Mouse (Mus musculus) stomach, postnatal 0 days (tissue): Measurements from ENCODE around the gene Amh. TPM values are rescaled to one million over a fixed set of nuclear protein-coding genes. Genes with fewer than 3 reads are reported as not detected.

Experiments used
- ATAC-seq: fragments of 200-750 bp; cut with Nextera tagmentation; 2 replicates; pipeline ENCODE4 v1.8.0; 2017; ENCODE audit not compliant: low FRiP score, low TSS enrichment
- DNase-seq: peaks from one replicate; pipeline ENCODE4 v3.0.0-alpha.2; 2016; ENCODE audit warnings: low spot score
- H3K27ac ChIP-seq: fragments of 300-500 bp; sonication (generic); replicated peaks from 2 replicates; pipeline ENCODE4 v1.5.1; 2014; ENCODE audit warnings: mild to moderate bottlenecking, control low read depth
- H3K27me3 ChIP-seq: fragments of 300-500 bp; sonication (generic); 2 replicates; pipeline ENCODE4 v1.6.1; 2014; ENCODE audit warnings: low read length; ENCODE audit not compliant: control insufficient read depth, insufficient read depth
- H3K36me3 ChIP-seq: fragments of 300-500 bp; sonication (generic); 2 replicates; pipeline ENCODE4 v1.6.1; 2014; ENCODE audit warnings: low read length, mixed read lengths; ENCODE audit not compliant: control insufficient read depth, insufficient read depth
- H3K4me1 ChIP-seq: fragments of 300-500 bp; sonication (generic); replicated peaks from 2 replicates; pipeline ENCODE4 v1.6.1; 2014; ENCODE audit warnings: antibody characterized with exemption; ENCODE audit not compliant: control insufficient read depth, insufficient read depth
- H3K4me2 ChIP-seq: fragments of 300-500 bp; sonication (generic); replicated peaks from 2 replicates; pipeline ENCODE4 v1.6.1; 2014; ENCODE audit warnings: low read depth, mild to moderate bottlenecking, control low read depth, moderate library complexity
- H3K4me3 ChIP-seq: fragments of 300-500 bp; sonication (generic); 2 replicates; pipeline ENCODE4 v1.5.1; 2014; ENCODE audit warnings: low read depth, low read length, control low read depth
- H3K9ac ChIP-seq: fragments of 300-500 bp; sonication (generic); 2 replicates; pipeline ENCODE4 v1.6.1; 2014; ENCODE audit warnings: mild to moderate bottlenecking, low read length, control low read depth, mixed read lengths
- H3K9me3 ChIP-seq: fragments of 300-500 bp; sonication (generic); 2 replicates; pipeline ENCODE4 v1.6.1; 2016; ENCODE audit warnings: low read length; ENCODE audit not compliant: control insufficient read depth
- CTCF ChIP-seq: IDR thresholded peaks from 2 replicates; pipeline ENCODE4 v1.5.1; 2016; ENCODE audit warnings: antibody characterized with exemption, low read depth, mild to moderate bottlenecking, moderate library complexity
- EP300 ChIP-seq: optimal IDR thresholded peaks from 2 replicates; pipeline ENCODE3; 2016; ENCODE audit warnings: antibody characterized with exemption
- WGBS: fragments of 180-500 bp; shearing (Covaris S2); extraction: QIAGEN DNeasy Blood & Tissue Kit; methylation state at CpG from one replicate; pipeline ENCODE4 v1.1.7; 2014; 5-methylcytosine and 5-hydroxymethylcytosine counted together
- polyA plus RNA-seq: library from polyadenylated mRNA; unstranded; fragments of >200 nt; fragmentation: Nextera tagmentation; extraction: Ambion mirVana; gene quantifications from 2 replicates; pipeline ENCODE4 v1.2.1, GENCODE M21; 2015

Amh gene
- polyA plus RNA-seq, 1 experiment from 2014 or later: 6.8 TPM

DNA sequence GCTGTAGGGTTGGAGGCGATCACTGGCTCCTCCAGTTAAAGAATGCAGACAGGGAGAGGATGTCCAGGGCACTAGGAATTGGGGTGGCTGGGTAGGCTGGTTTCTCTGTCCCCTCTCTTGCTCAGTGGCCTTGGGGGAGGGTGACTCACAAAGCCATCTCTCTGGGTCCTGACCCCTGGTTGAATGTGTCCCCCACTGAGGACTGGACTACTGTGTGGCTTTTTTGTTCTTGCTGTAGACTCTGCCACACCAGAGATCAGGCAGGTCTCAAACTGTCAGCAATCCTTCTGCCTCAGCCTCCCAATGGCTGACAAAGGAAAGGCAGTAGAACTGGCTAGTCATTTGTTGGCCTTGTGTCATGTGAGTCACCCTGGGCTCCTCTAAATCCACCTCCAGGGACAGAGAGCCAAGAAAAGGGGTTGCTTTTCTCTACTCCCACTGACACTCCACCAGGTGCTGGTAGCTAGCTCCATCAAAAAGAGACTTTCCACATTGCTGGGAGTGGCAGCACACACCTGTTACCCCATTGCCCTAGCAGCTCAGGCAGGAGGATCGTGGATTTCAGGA is 33.4 kb downstream of the Amh start:
- Histone ChIP-seq H3K9me3 (no peaks in the 10 kb centered on the region), H3K4me2 (no peak overlapping the region), H3K27ac (no peak overlapping the region), H3K4me1 (no peaks in the 10 kb centered on the region), H3K4me3 (no peak overlapping the region), H3K36me3 (no peaks in the 10 kb centered on the region), H3K9ac (no peak overlapping the region), H3K27me3 (no peaks in the 10 kb centered on the region; the same call in 1 of the 2 replicates)
- no peak for TF ChIP-seq CTCF
- TF ChIP-seq EP300: no peak
- 55% methylated on average over 2 of the region's 2 CpGs for WGBS
- ATAC-seq (no peak), DNase-seq (no peak)

DNA sequence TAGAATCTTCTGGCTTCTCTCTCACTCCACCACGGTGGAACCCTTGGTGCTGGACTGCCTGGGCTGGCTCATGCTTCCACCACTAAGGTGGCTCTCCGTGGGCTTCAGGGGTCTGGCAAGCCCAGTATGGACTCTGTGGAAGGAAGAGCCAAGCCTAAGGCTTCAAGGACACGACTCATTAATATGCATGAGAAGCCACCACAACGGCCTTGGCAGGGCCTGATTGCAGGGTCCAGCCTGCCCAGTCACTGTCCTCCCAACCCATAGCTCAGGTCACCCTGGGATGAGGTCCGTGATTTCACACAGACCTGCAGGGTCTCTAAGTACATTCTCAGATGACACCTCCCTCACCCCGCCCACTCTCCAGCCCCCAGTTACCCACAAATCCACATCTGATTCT is 34.8 kb downstream of the Amh start:
- no peak for ATAC-seq
- WGBS: 65% methylated on average over 6 of the region's 6 CpGs
- H3K36me3 ChIP-seq: no peaks in the 10 kb centered on the region
- no peaks in the 10 kb centered on the region for H3K4me1 ChIP-seq
- no peaks in the 10 kb centered on the region for H3K9me3 ChIP-seq
- no peak overlapping the region for H3K27ac ChIP-seq
- no peak overlapping the region for H3K4me2 ChIP-seq
- H3K4me3 ChIP-seq: no peak overlapping the region
- TF ChIP-seq EP300: no peak
- no peak for TF ChIP-seq CTCF
- H3K27me3 ChIP-seq: peaks cover 4% of the 10 kb centered on the region; the same call in 1 of the 2 replicates
- no peak for DNase-seq
- no peak overlapping the region for H3K9ac ChIP-seq

DNA sequence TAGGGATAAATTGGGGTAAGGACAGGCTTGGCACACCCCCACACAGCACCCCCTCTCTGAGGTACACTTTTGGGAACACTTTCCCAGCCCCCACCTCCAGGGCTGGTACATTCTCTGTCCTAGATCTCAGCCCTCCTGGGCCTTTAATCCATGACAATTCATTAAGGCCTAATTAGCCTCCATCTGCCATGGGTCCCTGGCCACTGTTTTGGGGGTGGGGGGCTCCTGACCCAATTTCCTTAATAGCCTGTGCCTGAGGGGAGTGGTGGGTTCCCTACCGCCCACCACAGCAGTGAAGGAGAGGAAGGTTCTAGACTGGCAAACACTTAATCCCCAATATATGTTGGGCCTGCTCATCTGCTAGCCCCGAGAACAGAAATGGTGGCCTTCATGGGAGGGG is 36.6 kb downstream of the Amh start:
- TF ChIP-seq EP300 (no peak), CTCF (no peak)
- no peak overlapping the region for H3K4me3 ChIP-seq
- H3K4me1 ChIP-seq: no peaks in the 10 kb centered on the region
- ATAC-seq (no peak), DNase-seq (no peak)
- peaks cover 4% of the 10 kb centered on the region; the same call in 1 of the 2 replicates for H3K27me3 ChIP-seq
- WGBS: 68% methylated on average over 2 of the region's 2 CpGs
- H3K9me3 ChIP-seq: no peaks in the 10 kb centered on the region
- no peak overlapping the region for H3K9ac ChIP-seq
- H3K27ac ChIP-seq: no peak overlapping the region
- no peak overlapping the region for H3K4me2 ChIP-seq
- no peaks in the 10 kb centered on the region for H3K36me3 ChIP-seq

DNA sequence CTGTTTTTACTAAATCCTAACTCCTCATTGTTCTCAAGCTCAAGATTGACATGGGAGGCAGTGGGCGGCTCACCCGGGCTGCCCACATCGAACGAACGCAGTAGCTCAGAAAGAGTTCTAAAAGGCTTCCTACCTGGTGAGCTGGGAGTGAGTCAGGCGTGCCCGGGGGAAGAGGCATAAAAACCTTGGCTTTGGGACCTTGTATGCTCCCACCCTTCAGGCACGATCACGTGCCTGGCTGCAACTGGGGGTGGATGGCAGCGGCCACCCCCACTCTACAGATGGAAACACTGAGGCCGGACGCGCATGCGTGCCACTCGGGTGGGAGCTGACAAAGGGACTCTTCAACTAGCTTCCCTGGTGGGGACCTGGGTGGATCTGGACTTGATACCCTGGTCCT is 37.3 kb downstream of the Amh start:
- Histone ChIP-seq H3K27ac (no peak overlapping the region), H3K4me2 (no peak overlapping the region), H3K4me1 (no peaks in the 10 kb centered on the region), H3K9me3 (no peaks in the 10 kb centered on the region), H3K27me3 (peaks cover 4% of the 10 kb centered on the region; the same call in 1 of the 2 replicates), H3K9ac (no peak overlapping the region), H3K36me3 (no peaks in the 10 kb centered on the region), H3K4me3 (no peak overlapping the region)
- DNase-seq: no peak
- ATAC-seq: no peak
- 73% methylated on average over 15 of the region's 15 CpGs for WGBS
- TF ChIP-seq CTCF: no peak
- TF ChIP-seq EP300: no peak

DNA sequence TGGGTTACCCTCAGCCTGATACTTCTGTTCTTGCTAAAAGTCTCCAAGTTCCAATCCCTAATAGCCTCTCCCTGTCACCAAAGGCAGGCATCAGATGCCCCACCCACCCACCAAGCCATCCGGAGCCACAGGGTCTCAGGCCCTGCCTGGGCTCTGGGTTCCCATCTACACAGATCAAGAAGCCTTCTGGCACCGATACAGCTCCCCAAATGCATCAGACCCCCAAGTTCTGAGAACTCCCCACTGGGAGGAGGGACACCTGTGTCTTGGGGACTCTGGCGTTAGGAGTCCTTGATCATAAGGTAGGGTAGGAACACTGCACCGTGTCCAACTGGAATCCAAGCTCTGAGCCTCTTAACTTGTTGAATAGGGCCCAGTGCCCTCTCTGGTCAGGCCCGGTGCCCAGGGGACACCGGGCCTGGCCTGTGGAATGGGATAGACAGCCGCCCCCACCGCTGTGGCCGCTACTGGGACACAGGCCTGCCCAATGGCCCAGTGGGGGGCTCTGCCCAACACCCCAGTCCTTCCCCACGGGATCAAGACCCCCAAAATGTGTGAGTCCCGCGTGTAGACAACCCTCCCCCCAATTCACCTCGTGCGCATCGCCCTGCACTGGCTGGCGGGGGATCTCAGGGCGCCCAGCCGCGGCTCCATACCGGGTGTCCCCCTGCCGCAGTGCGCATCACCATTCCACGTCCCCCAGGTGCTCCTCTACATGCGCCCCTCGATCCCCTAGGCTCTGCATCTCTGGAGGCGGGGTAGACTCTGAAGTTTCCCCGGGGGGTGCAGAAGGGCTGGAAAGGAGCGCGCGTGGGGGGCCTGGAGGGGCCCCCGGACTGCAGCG is 38.3 kb downstream of the Amh start:
- H3K36me3 ChIP-seq: no peaks in the 10 kb centered on the region
- H3K27ac ChIP-seq: no peak overlapping the region
- H3K4me3 ChIP-seq: peak overlapping the region; percentile 41
- peaks cover 4% of the 10 kb centered on the region; the same call in 1 of the 2 replicates for H3K27me3 ChIP-seq
- WGBS: 10% methylated on average over 31 of the region's 32 CpGs
- DNase-seq: no peak
- ATAC-seq: no peak
- H3K4me1 ChIP-seq: no peaks in the 10 kb centered on the region
- H3K4me2 ChIP-seq: peak overlapping the region; percentile 62
- TF ChIP-seq EP300 (no peak), CTCF (no peak)
- H3K9ac ChIP-seq: peak overlapping the region; percentile 43; the same call in 1 of the 2 replicates
- H3K9me3 ChIP-seq: no peaks in the 10 kb centered on the region
